Mouse (Mus musculus): ENCODE measurements at regions not wholly inside any gene's neighbourhood (a gene's known extent, or its start where the extent isn't known, plus 50 kb on each side); places are given as distances from the start of the nearest gene placed in this dataset.
A peak's percentile ranks its signal among the peaks of the same experiment; 100 is the strongest.

GRCm38 (mm10) chr10:118765544-118766441, 104.2 kb downstream of the Dyrk2 start:
- DNase-seq (ENCODE audit: low read depth, low spot score) = peak; percentile 69
- Histone ChIP-seq H3K27me3 (ENCODE audit: control insufficient read depth, insufficient read depth, low read length, poor library complexity, severe bottlenecking) (no peaks in the 10 kb centered on the region), H3K36me3 (ENCODE audit: control insufficient read depth, insufficient read depth, low read length, poor library complexity, severe bottlenecking) (no peaks in the 10 kb centered on the region)

GRCm38 (mm10) chr10:118766826-118767225, 103.2 kb downstream of the Dyrk2 start:
- no peaks in the 10 kb centered on the region for H3K36me3 ChIP-seq (ENCODE audit: control insufficient read depth, insufficient read depth, low read length, poor library complexity, severe bottlenecking)
- no peaks in the 10 kb centered on the region for H3K27me3 ChIP-seq (ENCODE audit: control insufficient read depth, insufficient read depth, low read length, poor library complexity, severe bottlenecking)
- DNase-seq (ENCODE audit: low read depth, low spot score) = no peak

- Histone ChIP-seq H3K27me3 (ENCODE audit: control insufficient read depth, insufficient read depth, low read length, poor library complexity, severe bottlenecking) (no peaks in the 10 kb centered on the region), H3K36me3 (ENCODE audit: control insufficient read depth, insufficient read depth, low read length, poor library complexity, severe bottlenecking) (no peaks in the 10 kb centered on the region)
- DNase-seq (ENCODE audit: low read depth, low spot score) = no peak
Observed at GRCm38 (mm10) chr10:118769751-118770150, 100.3 kb downstream of the Dyrk2 start.

GRCm38 (mm10) chr10:118778656-118779055, 91.4 kb downstream of the Dyrk2 start:
- H3K36me3 ChIP-seq (ENCODE audit: control insufficient read depth, insufficient read depth, low read length, poor library complexity, severe bottlenecking) = no peaks in the 10 kb centered on the region
- no peaks in the 10 kb centered on the region for H3K27me3 ChIP-seq (ENCODE audit: control insufficient read depth, insufficient read depth, low read length, poor library complexity, severe bottlenecking)
- DNase-seq (ENCODE audit: low read depth, low spot score) = no peak

- H3K27me3 ChIP-seq (ENCODE audit: control insufficient read depth, insufficient read depth, low read length, poor library complexity, severe bottlenecking) = no peaks in the 10 kb centered on the region
- H3K36me3 ChIP-seq (ENCODE audit: control insufficient read depth, insufficient read depth, low read length, poor library complexity, severe bottlenecking) = no peaks in the 10 kb centered on the region
- peak; percentile 22 for DNase-seq (ENCODE audit: low read depth, low spot score)
Observed at GRCm38 (mm10) chr10:118780831-118781569, 89.0 kb downstream of the Dyrk2 start.

GRCm38 (mm10) chr10:118781811-118782232, 88.2 kb downstream of the Dyrk2 start:
- Histone ChIP-seq H3K36me3 (ENCODE audit: control insufficient read depth, insufficient read depth, low read length, poor library complexity, severe bottlenecking) (no peaks in the 10 kb centered on the region), H3K27me3 (ENCODE audit: control insufficient read depth, insufficient read depth, low read length, poor library complexity, severe bottlenecking) (no peaks in the 10 kb centered on the region)
- no peak for DNase-seq (ENCODE audit: low read depth, low spot score)

GRCm38 (mm10) chr10:118782646-118783045, 87.4 kb downstream of the Dyrk2 start:
- no peak for DNase-seq (ENCODE audit: low read depth, low spot score)
- no peaks in the 10 kb centered on the region for H3K36me3 ChIP-seq (ENCODE audit: control insufficient read depth, insufficient read depth, low read length, poor library complexity, severe bottlenecking)
- H3K27me3 ChIP-seq (ENCODE audit: control insufficient read depth, insufficient read depth, low read length, poor library complexity, severe bottlenecking) = no peaks in the 10 kb centered on the region

GRCm38 (mm10) chr10:118787280-118787690, 82.7 kb downstream of the Dyrk2 start:
- no peaks in the 10 kb centered on the region for H3K27me3 ChIP-seq (ENCODE audit: control insufficient read depth, insufficient read depth, low read length, poor library complexity, severe bottlenecking)
- peak; percentile 52 for DNase-seq (ENCODE audit: low read depth, low spot score)
- no peaks in the 10 kb centered on the region for H3K36me3 ChIP-seq (ENCODE audit: control insufficient read depth, insufficient read depth, low read length, poor library complexity, severe bottlenecking)

- no peaks in the 10 kb centered on the region for H3K27me3 ChIP-seq (ENCODE audit: control insufficient read depth, insufficient read depth, low read length, poor library complexity, severe bottlenecking)
- H3K36me3 ChIP-seq (ENCODE audit: control insufficient read depth, insufficient read depth, low read length, poor library complexity, severe bottlenecking) = no peaks in the 10 kb centered on the region
- no peak for DNase-seq (ENCODE audit: low read depth, low spot score)
Observed at GRCm38 (mm10) chr10:118792352-118793100, 77.5 kb downstream of the Dyrk2 start.

GRCm38 (mm10) chr10:118793794-118794193, 76.2 kb downstream of the Dyrk2 start:
- DNase-seq (ENCODE audit: low read depth, low spot score) = no peak
- no peaks in the 10 kb centered on the region for H3K27me3 ChIP-seq (ENCODE audit: control insufficient read depth, insufficient read depth, low read length, poor library complexity, severe bottlenecking)

GRCm38 (mm10) chr10:118794395-118795060, 75.5 kb downstream of the Dyrk2 start:
- no peak for DNase-seq (ENCODE audit: low read depth, low spot score)
- H3K27me3 ChIP-seq (ENCODE audit: control insufficient read depth, insufficient read depth, low read length, poor library complexity, severe bottlenecking) = no peaks in the 10 kb centered on the region
- H3K36me3 ChIP-seq (ENCODE audit: control insufficient read depth, insufficient read depth, low read length, poor library complexity, severe bottlenecking) = no peaks in the 10 kb centered on the region

More at GRCm38 (mm10) chr10:118793794-118794193, 76.2 kb downstream of the Dyrk2 start:
- H3K36me3 ChIP-seq (ENCODE audit: control insufficient read depth, insufficient read depth, low read length, poor library complexity, severe bottlenecking) = no peaks in the 10 kb centered on the region

GRCm38 (mm10) chr10:118795061-118795407, 75.0 kb downstream of the Dyrk2 start:
- Histone ChIP-seq H3K27me3 (ENCODE audit: control insufficient read depth, insufficient read depth, low read length, poor library complexity, severe bottlenecking) (no peaks in the 10 kb centered on the region), H3K36me3 (ENCODE audit: control insufficient read depth, insufficient read depth, low read length, poor library complexity, severe bottlenecking) (no peaks in the 10 kb centered on the region)
- no peak for DNase-seq (ENCODE audit: low read depth, low spot score)

- Histone ChIP-seq H3K36me3 (ENCODE audit: control insufficient read depth, insufficient read depth, low read length, poor library complexity, severe bottlenecking) (no peaks in the 10 kb centered on the region), H3K27me3 (ENCODE audit: control insufficient read depth, insufficient read depth, low read length, poor library complexity, severe bottlenecking) (no peaks in the 10 kb centered on the region)
- peak; percentile 71 for DNase-seq (ENCODE audit: low read depth, low spot score)
Observed at GRCm38 (mm10) chr10:118796512-118796911, 73.5 kb downstream of the Dyrk2 start.

- peak; percentile 65 for DNase-seq (ENCODE audit: low read depth, low spot score)
- Histone ChIP-seq H3K36me3 (ENCODE audit: control insufficient read depth, insufficient read depth, low read length, poor library complexity, severe bottlenecking) (no peaks in the 10 kb centered on the region), H3K27me3 (ENCODE audit: control insufficient read depth, insufficient read depth, low read length, poor library complexity, severe bottlenecking) (no peaks in the 10 kb centered on the region)
Observed at GRCm38 (mm10) chr10:118797256-118797655, 72.8 kb downstream of the Dyrk2 start.

All from splenic B cell, adult 2 months (primary cell).